Mouse (Mus musculus): ENCODE results near the gene Kcns1. TPM values are rescaled to one million over a fixed set of nuclear protein-coding genes. Genes with fewer than 3 reads are reported as not detected.
"Not testable (repeated sequence)": the region's sequence is repeated elsewhere in the genome, so short reads cannot be mapped to it uniquely, and the experiment has no call there.

Kcns1 gene
- not detected in 2 replicates for polyA plus RNA-seq (2015; fragmentation: Nextera tagmentation; extraction: Ambion mirVana)

DNA sequence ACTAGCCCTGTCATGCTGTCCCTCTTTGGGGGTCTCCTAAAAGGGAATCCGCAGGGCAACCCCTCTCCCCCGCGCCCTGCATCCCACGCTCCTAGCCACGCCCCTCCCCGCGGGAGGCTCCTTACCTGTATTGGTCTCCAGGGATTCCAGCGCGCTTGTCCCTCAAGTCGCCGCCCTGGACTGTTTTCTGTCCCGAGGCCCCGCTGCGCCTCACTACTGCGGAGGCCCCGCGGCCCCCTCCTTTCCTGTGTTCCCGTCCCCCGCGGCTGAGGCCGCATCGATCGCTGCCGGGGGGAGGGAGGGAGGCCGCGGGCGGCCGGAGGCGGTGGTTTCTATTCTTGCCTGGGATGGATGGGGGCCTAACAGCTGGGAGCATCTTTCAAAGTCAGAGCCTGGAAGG, at the start of gene Kcns1:
TSS of gene Kcns1 (minus strand) at position 212 of the 400 bp plus-strand sequence.
- Histone ChIP-seq H3K4me3 (ENCODE audit: low read depth, low read length) (peak within 1 kb of the TSS; percentile 27), H3K4me1 (ENCODE audit: insufficient read depth) (peaks cover 5% of the 10 kb centered on the region; the same call in 1 of the 2 replicates), H3K36me3 (replicated peaks; ENCODE audit: insufficient read depth, low read length) (no peaks in the 10 kb centered on the region), H3K27ac (ENCODE audit: low read depth) (no peak within 1 kb of the TSS), H3K9ac (replicated peaks) (no peak within 1 kb of the TSS), H3K9me3 (ENCODE audit: low read length) (no peaks in the 10 kb centered on the region), H3K4me2 (ENCODE audit: low read depth, low read length) (peak within 1 kb of the TSS; percentile 59), H3K27me3 (ENCODE audit: insufficient read depth, low read length) (peaks cover 66% of the 10 kb centered on the region)
- ATAC-seq (no peak), DNase-seq (no peak)
- under 1% methylated on average over 25 of the region's 29 CpGs for WGBS (ENCODE audit: insufficient replicate concordance)
- TF ChIP-seq CTCF (IDR thresholded peaks at IDR 0.05; ENCODE audit: low read depth), result no peak

- H3K36me3 ChIP-seq (replicated peaks; ENCODE audit: insufficient read depth, low read length), result no peaks in the 10 kb centered on the region
- no peaks in the 10 kb centered on the region for H3K9me3 ChIP-seq (ENCODE audit: low read length)
- ATAC-seq (no peak), DNase-seq (no peak)
- no peaks in the 10 kb centered on the region for H3K4me1 ChIP-seq (ENCODE audit: insufficient read depth)
- WGBS (ENCODE audit: insufficient replicate concordance), result 74% methylated on average over 9 of the region's 9 CpGs
- H3K27ac ChIP-seq (ENCODE audit: low read depth), result no peak overlapping the region
- H3K27me3 ChIP-seq (ENCODE audit: insufficient read depth, low read length), result no peaks in the 10 kb centered on the region
- no peak overlapping the region for H3K4me2 ChIP-seq (ENCODE audit: low read depth, low read length)
- TF ChIP-seq CTCF (IDR thresholded peaks at IDR 0.05; ENCODE audit: low read depth), result no peak
- no peak overlapping the region for H3K9ac ChIP-seq (replicated peaks)
- H3K4me3 ChIP-seq (ENCODE audit: low read depth, low read length), result no peak overlapping the region
Observed at GRCm38 (mm10) chr2:164219295-164219694, 48.4 kb upstream of the Kcns1 start.

DNA sequence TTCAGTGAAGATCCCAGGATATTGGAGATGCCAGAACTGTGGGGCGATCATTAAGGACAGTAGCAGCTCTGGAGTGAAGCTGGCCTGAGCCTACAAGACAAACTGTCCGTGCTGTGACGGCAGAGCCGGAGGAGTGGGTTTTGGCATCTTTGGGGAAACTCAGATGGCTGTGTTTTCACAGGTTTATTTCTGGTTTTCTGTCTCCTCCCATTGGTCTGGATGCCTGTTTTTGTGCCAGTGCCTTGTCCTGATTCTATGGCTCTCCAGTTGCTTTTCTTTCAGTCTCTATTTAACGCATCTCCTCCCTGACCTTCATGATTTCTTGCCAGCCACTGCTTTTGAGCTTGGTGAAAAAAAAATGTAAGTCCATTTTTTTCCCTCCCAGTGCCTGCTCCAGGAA, 41.8 kb upstream of the Kcns1 start:
- Histone ChIP-seq H3K9ac (replicated peaks) (no peak overlapping the region), H3K36me3 (replicated peaks; ENCODE audit: insufficient read depth, low read length) (no peaks in the 10 kb centered on the region), H3K4me2 (ENCODE audit: low read depth, low read length) (no peak overlapping the region), H3K27ac (ENCODE audit: low read depth) (no peak overlapping the region), H3K27me3 (ENCODE audit: insufficient read depth, low read length) (no peaks in the 10 kb centered on the region), H3K4me1 (ENCODE audit: insufficient read depth) (no peaks in the 10 kb centered on the region), H3K9me3 (ENCODE audit: low read length) (0 out of 2 replicates have a peak, but pooled peaks cover 3% of the 10 kb centered on the region), H3K4me3 (ENCODE audit: low read depth, low read length) (no peak overlapping the region)
- WGBS (ENCODE audit: insufficient replicate concordance), result 84% methylated on average over 5 of the region's 5 CpGs
- DNase-seq (no peak), ATAC-seq (no peak)
- TF ChIP-seq CTCF (IDR thresholded peaks at IDR 0.05; ENCODE audit: low read depth), result no peak
- TF ChIP-seq EP300 (IDR thresholded peaks at IDR 0.05; ENCODE audit: low read depth), result no peak

DNA sequence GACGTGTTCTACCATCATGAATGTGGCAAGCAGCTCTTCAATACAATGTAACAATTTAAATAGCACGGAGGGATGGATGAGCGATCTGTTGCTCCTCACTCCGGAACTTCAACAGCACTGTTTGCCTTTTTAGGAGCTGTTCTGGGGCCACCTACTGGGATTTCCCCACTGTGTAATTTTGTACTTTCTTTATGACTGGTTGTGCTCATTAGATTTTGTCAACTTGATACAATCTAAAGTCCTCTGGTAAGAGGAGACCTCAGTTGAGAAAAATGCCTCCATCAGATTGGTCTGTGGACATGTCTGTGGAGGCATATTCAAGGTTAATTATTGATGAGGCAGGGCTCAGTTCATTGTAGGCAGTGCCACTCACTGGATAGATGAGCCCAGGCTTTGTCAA, 40.0 kb upstream of the Kcns1 start:
- TF ChIP-seq EP300 (IDR thresholded peaks at IDR 0.05; ENCODE audit: low read depth) (no peak), CTCF (IDR thresholded peaks at IDR 0.05; ENCODE audit: low read depth) (no peak)
- WGBS (ENCODE audit: insufficient replicate concordance), result 77% methylated on average over 4 of the region's 4 CpGs
- DNase-seq, result no peak

GRCm38 (mm10) chr2:164206676-164207075, 35.8 kb upstream of the Kcns1 start:
- Histone ChIP-seq H3K9me3 (ENCODE audit: low read length) (0 out of 2 replicates have a peak, but pooled peaks cover 3% of the 10 kb centered on the region), H3K9ac (replicated peaks) (no peak overlapping the region), H3K27me3 (ENCODE audit: insufficient read depth, low read length) (no peaks in the 10 kb centered on the region), H3K4me2 (ENCODE audit: low read depth, low read length) (no peak overlapping the region), H3K4me1 (ENCODE audit: insufficient read depth) (no peaks in the 10 kb centered on the region), H3K36me3 (replicated peaks; ENCODE audit: insufficient read depth, low read length) (no peaks in the 10 kb centered on the region), H3K27ac (ENCODE audit: low read depth) (no peak overlapping the region), H3K4me3 (ENCODE audit: low read depth, low read length) (no peak overlapping the region)
- ATAC-seq (no peak), DNase-seq (no peak)
- 43% methylated on average over 4 of the region's 4 CpGs for WGBS (ENCODE audit: insufficient replicate concordance)
- no peak for TF ChIP-seq EP300 (IDR thresholded peaks at IDR 0.05; ENCODE audit: low read depth)
- no peak for TF ChIP-seq CTCF (IDR thresholded peaks at IDR 0.05; ENCODE audit: low read depth)

More for the DNA sequence above, 40.0 kb upstream of the Kcns1 start:
- Histone ChIP-seq H3K9me3 (ENCODE audit: low read length) (0 out of 2 replicates have a peak, but pooled peaks cover 3% of the 10 kb centered on the region), H3K4me3 (ENCODE audit: low read depth, low read length) (no peak overlapping the region), H3K4me2 (ENCODE audit: low read depth, low read length) (no peak overlapping the region), H3K4me1 (ENCODE audit: insufficient read depth) (no peaks in the 10 kb centered on the region), H3K9ac (replicated peaks) (no peak overlapping the region), H3K27ac (ENCODE audit: low read depth) (no peak overlapping the region), H3K36me3 (replicated peaks; ENCODE audit: insufficient read depth, low read length) (no peaks in the 10 kb centered on the region), H3K27me3 (ENCODE audit: insufficient read depth, low read length) (no peaks in the 10 kb centered on the region)
- ATAC-seq, result no peak

DNA sequence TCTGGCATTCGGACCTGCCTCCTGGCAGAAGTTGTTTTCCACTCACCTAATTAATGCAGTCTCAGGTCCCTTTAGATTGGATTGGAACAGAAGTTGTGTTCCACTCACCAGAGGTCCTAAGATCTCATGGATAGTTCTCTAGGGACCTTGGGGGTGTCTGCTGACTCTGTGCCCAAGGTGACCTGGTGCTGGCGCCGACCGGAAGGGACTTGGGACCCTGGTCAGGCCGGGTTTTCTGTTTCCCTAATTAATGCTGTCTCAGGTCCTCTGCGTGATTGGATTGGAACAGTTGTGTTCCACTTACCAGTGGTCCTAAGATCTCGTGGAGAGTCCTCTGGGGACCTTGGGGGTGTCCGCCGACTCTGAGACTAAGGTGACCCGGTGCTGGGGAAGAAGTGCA, 35.1 kb upstream of the Kcns1 start:
- not testable (repeated sequence) for H3K4me2 ChIP-seq (ENCODE audit: low read depth, low read length); H3K9ac ChIP-seq (replicated peaks); H3K4me1 ChIP-seq (ENCODE audit: insufficient read depth); H3K9me3 ChIP-seq (ENCODE audit: low read length); H3K4me3 ChIP-seq (ENCODE audit: low read depth, low read length); H3K27me3 ChIP-seq (ENCODE audit: insufficient read depth, low read length); H3K36me3 ChIP-seq (replicated peaks; ENCODE audit: insufficient read depth, low read length); DNase-seq; ATAC-seq; H3K27ac ChIP-seq (ENCODE audit: low read depth)
- 87% methylated on average over 10 of the region's 10 CpGs for WGBS (ENCODE audit: insufficient replicate concordance)

Data from liver, postnatal 0 days (tissue).